Mouse (Mus musculus): Measurements from ENCODE around the gene Tnni3k.

GRCm38 (mm10) chr3:154744317-154744716 is 310.9 kb downstream of the Tnni3k start:
- TF ChIP-seq POLR2AphosphoS5 (IDR thresholded peaks at IDR 0.05; ENCODE audit: insufficient replicate concordance, low read depth, low read length), result no peak
- TF ChIP-seq CTCF (IDR thresholded peaks at IDR 0.05; ENCODE audit: low read depth, low read length), result no peak

Measured in G1E (cell line).